Mouse (Mus musculus): ENCODE measurements around the gene Bbs9.

GRCm38 (mm10) chr9:22680031-22680430 is 204.5 kb downstream of the Bbs9 start:
- TF ChIP-seq CTCF (IDR thresholded peaks at IDR 0.05; ENCODE audit: low read depth) = no peak
- TF ChIP-seq EP300 (optimal IDR thresholded peaks at IDR 0.05) = no peak
